Mouse (Mus musculus) lung, embryonic 16.5 days (tissue): ENCODE results near the gene Myt1. TPM values are rescaled to one million over a fixed set of nuclear protein-coding genes. Genes with fewer than 3 reads are reported as not detected.
"Not testable (repeated sequence)": the region's sequence is repeated elsewhere in the genome, so short reads cannot be mapped to it uniquely, and the experiment has no call there.

Source experiments
- ATAC-seq: fragments of 200-750 bp; cut with Nextera tagmentation; 2 replicates; pipeline ENCODE4 v1.8.0; 2017; ENCODE audit warnings: low read depth, mild to moderate bottlenecking, moderate library complexity
- H3K27ac ChIP-seq: fragments of 300-500 bp; sonication (generic); 2 replicates; pipeline ENCODE4 v1.5.1; 2014; ENCODE audit warnings: mild to moderate bottlenecking, control low read depth, low read length
- H3K27me3 ChIP-seq: fragments of 300-500 bp; sonication (generic); 2 replicates; pipeline ENCODE4 v1.6.1; 2014; ENCODE audit warnings: low read depth, low read length, mixed read lengths; ENCODE audit not compliant: control insufficient read depth, insufficient read depth
- H3K36me3 ChIP-seq: fragments of 300-500 bp; sonication (generic); 2 replicates; pipeline ENCODE4 v1.6.1; 2014; ENCODE audit warnings: low read length; ENCODE audit not compliant: control insufficient read depth, insufficient read depth
- H3K4me1 ChIP-seq: fragments of 300-500 bp; sonication (generic); replicated peaks from 2 replicates; pipeline ENCODE4 v1.6.1; 2014; ENCODE audit warnings: low read length, mixed read lengths; ENCODE audit not compliant: control insufficient read depth, insufficient read depth
- H3K4me2 ChIP-seq: fragments of 300-500 bp; sonication (generic); 2 replicates; pipeline ENCODE4 v1.6.1; 2014; ENCODE audit warnings: low read depth, low read length, control low read depth
- H3K4me3 ChIP-seq: fragments of 300-500 bp; sonication (generic); 2 replicates; pipeline ENCODE4 v1.5.1; 2014; ENCODE audit warnings: mild to moderate bottlenecking, low read length, control low read depth
- H3K9ac ChIP-seq: fragments of 300-500 bp; sonication (generic); 2 replicates; pipeline ENCODE4 v1.6.1; 2014; ENCODE audit warnings: low read length, control low read depth
- H3K9me3 ChIP-seq: fragments of 300-500 bp; sonication (generic); 2 replicates; pipeline ENCODE4 v1.6.1; 2016; ENCODE audit warnings: low read length; ENCODE audit not compliant: control insufficient read depth
- WGBS: fragments of 180-500 bp; shearing (Covaris S2); extraction: QIAGEN DNeasy Blood & Tissue Kit; methylation state at CpG from one replicate; pipeline ENCODE4 v1.1.7; 2014; 5-methylcytosine and 5-hydroxymethylcytosine counted together
- polyA plus RNA-seq: library from polyadenylated mRNA; unstranded; fragments of >200 nt; fragmentation: Nextera tagmentation; extraction: Ambion mirVana; gene quantifications from 2 replicates; pipeline ENCODE4 v1.2.1, GENCODE M21; 2015

The Myt1 gene
- polyA plus RNA-seq, 1 experiment from 2014 or later: 0.06 TPM

- 73% methylated on average over 2 of the region's 2 CpGs for WGBS
- Histone ChIP-seq H3K4me2 (no peak overlapping the region), H3K27me3 (no peaks in the 10 kb centered on the region)
These were observed 6.3 kb downstream of the Myt1 start for GRCm38 (mm10) chr2:181769397-181769796.

GRCm38 (mm10) chr2:181773203-181773602, 10.1 kb downstream of the Myt1 start:
- Histone ChIP-seq H3K9me3 (no peaks in the 10 kb centered on the region), H3K4me3 (no peak overlapping the region), H3K4me1 (no peaks in the 10 kb centered on the region), H3K36me3 (no peaks in the 10 kb centered on the region), H3K4me2 (no peak overlapping the region), H3K27me3 (no peaks in the 10 kb centered on the region), H3K9ac (no peak overlapping the region), H3K27ac (no peak overlapping the region)
- ATAC-seq: no peak
- WGBS: 60% methylated on average over 2 of the region's 2 CpGs

More at GRCm38 (mm10) chr2:181769397-181769796, 6.3 kb downstream of the Myt1 start:
- no peaks in the 10 kb centered on the region for H3K36me3 ChIP-seq
- H3K9me3 ChIP-seq: no peaks in the 10 kb centered on the region
- H3K9ac ChIP-seq: no peak overlapping the region
- no peak for ATAC-seq
- H3K4me3 ChIP-seq: no peak overlapping the region
- H3K27ac ChIP-seq: no peak overlapping the region
- H3K4me1 ChIP-seq: no peaks in the 10 kb centered on the region

GRCm38 (mm10) chr2:181775786-181776185, 12.7 kb downstream of the Myt1 start:
- WGBS: 62% methylated on average over 1 of the region's 1 CpGs

GRCm38 (mm10) chr2:181777715-181778114, 14.6 kb downstream of the Myt1 start:
- no peaks in the 10 kb centered on the region for H3K4me1 ChIP-seq
- no peaks in the 10 kb centered on the region for H3K9me3 ChIP-seq
- no peak overlapping the region for H3K4me2 ChIP-seq
- no peak for ATAC-seq
- 45% methylated on average over 2 of the region's 2 CpGs for WGBS
- no peaks in the 10 kb centered on the region for H3K36me3 ChIP-seq
- H3K9ac ChIP-seq: no peak overlapping the region
- no peaks in the 10 kb centered on the region for H3K27me3 ChIP-seq
- H3K4me3 ChIP-seq: no peak overlapping the region
- H3K27ac ChIP-seq: no peak overlapping the region

More at GRCm38 (mm10) chr2:181775786-181776185, 12.7 kb downstream of the Myt1 start:
- no peaks in the 10 kb centered on the region for H3K27me3 ChIP-seq
- H3K9me3 ChIP-seq: no peaks in the 10 kb centered on the region
- ATAC-seq: no peak
- no peaks in the 10 kb centered on the region for H3K36me3 ChIP-seq
- H3K4me1 ChIP-seq: no peaks in the 10 kb centered on the region
- H3K4me3 ChIP-seq: no peak overlapping the region
- no peak overlapping the region for H3K4me2 ChIP-seq
- H3K9ac ChIP-seq: no peak overlapping the region
- H3K27ac ChIP-seq: no peak overlapping the region

GRCm38 (mm10) chr2:181781421-181781820, 18.3 kb downstream of the Myt1 start:
- Histone ChIP-seq H3K4me2 (no peak overlapping the region), H3K9ac (no peak overlapping the region), H3K27me3 (no peaks in the 10 kb centered on the region), H3K9me3 (no peaks in the 10 kb centered on the region), H3K27ac (no peak overlapping the region), H3K4me1 (no peaks in the 10 kb centered on the region), H3K36me3 (no peaks in the 10 kb centered on the region), H3K4me3 (no peak overlapping the region)
- ATAC-seq: no peak
- WGBS: 29% methylated on average over 1 of the region's 1 CpGs

GRCm38 (mm10) chr2:181787852-181788251, 24.7 kb downstream of the Myt1 start:
- H3K27ac ChIP-seq: no peak overlapping the region
- H3K27me3 ChIP-seq: no peaks in the 10 kb centered on the region
- H3K4me2 ChIP-seq: no peak overlapping the region
- no peak overlapping the region for H3K9ac ChIP-seq
- no peaks in the 10 kb centered on the region for H3K9me3 ChIP-seq
- no peak overlapping the region for H3K4me3 ChIP-seq
- H3K36me3 ChIP-seq: no peaks in the 10 kb centered on the region
- no peak for ATAC-seq
- no peaks in the 10 kb centered on the region for H3K4me1 ChIP-seq
- WGBS: 69% methylated on average over 5 of the region's 5 CpGs

GRCm38 (mm10) chr2:181789396-181789795, 26.3 kb downstream of the Myt1 start:
- Histone ChIP-seq H3K4me2 (no peak overlapping the region), H3K27ac (no peak overlapping the region), H3K9me3 (no peaks in the 10 kb centered on the region), H3K4me1 (no peaks in the 10 kb centered on the region), H3K36me3 (no peaks in the 10 kb centered on the region), H3K27me3 (no peaks in the 10 kb centered on the region), H3K9ac (no peak overlapping the region), H3K4me3 (no peak overlapping the region)
- no peak for ATAC-seq
- WGBS: 73% methylated on average over 6 of the region's 6 CpGs

GRCm38 (mm10) chr2:181793186-181793585, 30.1 kb downstream of the Myt1 start:
- H3K9me3 ChIP-seq, H3K4me1 ChIP-seq, H3K4me2 ChIP-seq, ATAC-seq, H3K9ac ChIP-seq, H3K36me3 ChIP-seq, H3K4me3 ChIP-seq, H3K27ac ChIP-seq, H3K27me3 ChIP-seq: not testable (repeated sequence)
- WGBS: 75% methylated on average over 8 of the region's 8 CpGs

GRCm38 (mm10) chr2:181795641-181796130, 32.6 kb downstream of the Myt1 start:
- H3K4me3 ChIP-seq: no peak overlapping the region
- WGBS: 48% methylated on average over 3 of the region's 3 CpGs

GRCm38 (mm10) chr2:181797672-181798071, 34.5 kb downstream of the Myt1 start:
- Histone ChIP-seq H3K4me1 (no peaks in the 10 kb centered on the region), H3K27ac (no peak overlapping the region), H3K4me2 (no peak overlapping the region), H3K9me3 (no peaks in the 10 kb centered on the region), H3K4me3 (no peak overlapping the region), H3K9ac (no peak overlapping the region), H3K27me3 (no peaks in the 10 kb centered on the region), H3K36me3 (no peaks in the 10 kb centered on the region)
- WGBS: 71% methylated on average over 8 of the region's 8 CpGs
- ATAC-seq: no peak

More at GRCm38 (mm10) chr2:181795641-181796130, 32.6 kb downstream of the Myt1 start:
- no peaks in the 10 kb centered on the region for H3K4me1 ChIP-seq
- no peaks in the 10 kb centered on the region for H3K9me3 ChIP-seq
- H3K4me2 ChIP-seq: no peak overlapping the region
- H3K27ac ChIP-seq: no peak overlapping the region
- no peaks in the 10 kb centered on the region for H3K27me3 ChIP-seq
- no peak overlapping the region for H3K9ac ChIP-seq
- H3K36me3 ChIP-seq: no peaks in the 10 kb centered on the region
- ATAC-seq: no peak
